Mouse (Mus musculus) cerebellum, adult 2 months (tissue): ENCODE measurements around the gene Rbfox1. TPM values are rescaled to one million over a fixed set of nuclear protein-coding genes. Genes with fewer than 3 reads are reported as not detected.

ENCODE experiments used
- DNase-seq, 2 experiments: peaks; one replicate each; pipeline ENCODE4 v3.0.0; 2021
- H3K27ac ChIP-seq: fragments of 200-500 bp; 2 replicates; pipeline ENCODE4 v1.5.1; 2012; ENCODE audit warnings: low read length, control low read depth, inconsistent platforms; ENCODE audit not compliant: insufficient read depth
- H3K27me3 ChIP-seq: fragments of 200-500 bp; 2 replicates; pipeline ENCODE4 v1.6.1; 2012; ENCODE audit warnings: inconsistent platforms, mild to moderate bottlenecking, low read length, moderate library complexity; ENCODE audit not compliant: control insufficient read depth, insufficient read depth
- H3K4me1 ChIP-seq: fragments of 200-500 bp; 2 replicates; pipeline ENCODE4 v1.6.1; 2011; ENCODE audit warnings: low read length; ENCODE audit not compliant: control insufficient read depth, insufficient read depth
- H3K4me3 ChIP-seq: fragments of 200-500 bp; replicated peaks from 2 replicates; pipeline ENCODE3; 2011; ENCODE audit warnings: mild to moderate bottlenecking, low read depth, low read length, control low read depth; ENCODE audit not compliant: insufficient read depth
- CTCF ChIP-seq: fragments of 200-500 bp; IDR thresholded peaks from 2 replicates; pipeline ENCODE4 v1.5.1; 2011; ENCODE audit warnings: low read depth, mild to moderate bottlenecking, control low read depth, low read length, moderate library complexity, borderline replicate concordance; ENCODE audit not compliant: insufficient read depth
- POLR2A ChIP-seq: fragments of 200-500 bp; IDR thresholded peaks from 2 replicates; pipeline ENCODE4 v1.6.1; 2011; ENCODE audit warnings: low read length, control low read depth, borderline replicate concordance; ENCODE audit not compliant: insufficient read depth
- WGBS: fragments of 180-500 bp; shearing (Covaris S2); methylation state at CpG from one replicate; pipeline ENCODE4 v1.1.7; 2018; 5-methylcytosine and 5-hydroxymethylcytosine counted together
- polyA plus RNA-seq: library from polyadenylated mRNA; depleted of rRNA; stranded (reverse); fragments of >200 nt; gene quantifications from 2 replicates; pipeline ENCODE4 v1.2.3, GENCODE M21; 2012

Gene Rbfox1
- polyA plus RNA-seq, 1 experiment: 132 TPM

- Histone ChIP-seq H3K27me3 (no peaks in the 10 kb centered on the region), H3K4me1 (peaks cover 34% of the 10 kb centered on the region), H3K27ac (peak overlapping the region; percentile 48; the same call in 1 of the 2 replicates), H3K4me3 (no peak overlapping the region)
- WGBS: 16% methylated on average over 1 of the region's 1 CpGs
- TF ChIP-seq CTCF: no peak
- TF ChIP-seq POLR2A: no peak
- DNase-seq: peak; percentile 55 to 82
Observed at GRCm38 (mm10) chr16:7102486-7102885, 1217.3 kb downstream of the Rbfox1 start.

DNA sequence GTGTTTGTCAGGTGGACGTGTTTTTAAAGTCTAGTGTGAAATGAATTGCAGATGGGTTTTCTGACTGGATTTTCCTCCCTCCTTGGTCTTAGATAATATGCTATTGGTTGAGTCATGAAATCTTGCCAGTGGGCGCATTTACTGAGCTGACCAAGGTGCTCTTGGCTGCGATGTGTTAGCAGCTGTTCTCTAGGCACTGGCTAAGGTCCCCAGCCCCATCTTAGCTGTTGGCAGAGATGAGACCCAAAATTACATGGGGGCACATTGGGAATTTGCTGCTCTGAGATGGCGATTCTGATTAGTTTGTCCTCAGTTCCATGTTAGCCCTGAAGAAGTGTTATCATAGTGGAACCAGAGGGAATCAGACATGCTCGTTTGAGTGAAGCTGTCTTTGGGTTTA is 1218.1 kb downstream of the Rbfox1 start:
- H3K4me3 ChIP-seq: no peak overlapping the region
- TF ChIP-seq CTCF (no peak), POLR2A (no peak)
- no peaks in the 10 kb centered on the region for H3K27me3 ChIP-seq
- H3K4me1 ChIP-seq: peaks cover 26% of the 10 kb centered on the region
- DNase-seq: no peak
- H3K27ac ChIP-seq: peak overlapping the region; percentile 34; the same call in 1 of the 2 replicates
- WGBS: 52% methylated on average over 5 of the region's 5 CpGs

DNA sequence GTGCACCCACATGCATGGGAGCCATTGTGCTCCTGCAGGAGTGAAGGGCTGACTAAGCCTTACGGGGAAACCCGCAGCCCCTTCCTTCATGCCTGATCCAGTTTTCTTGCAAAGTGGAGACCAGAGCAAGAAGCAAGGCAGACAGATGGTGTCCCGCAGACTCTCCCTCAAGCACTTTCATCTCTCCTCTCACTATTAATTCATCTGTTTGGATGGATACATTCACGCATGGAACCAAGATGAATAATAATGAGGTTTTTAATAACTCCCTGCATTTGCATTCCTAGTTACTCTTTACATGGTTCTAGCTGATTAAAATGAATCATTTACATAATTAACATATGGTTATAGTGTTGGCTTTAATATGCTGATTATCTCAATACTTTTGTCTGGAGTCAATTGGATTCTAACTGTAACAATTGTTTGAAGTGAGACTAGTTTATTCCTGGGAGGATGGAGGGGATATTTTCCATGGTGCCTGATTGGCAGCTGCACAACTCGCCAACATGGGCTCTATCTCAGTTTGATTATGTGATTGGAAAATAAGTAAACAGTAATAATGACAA is 1221.4 kb downstream of the Rbfox1 start:
- H3K27me3 ChIP-seq: no peaks in the 10 kb centered on the region
- peaks cover 16% of the 10 kb centered on the region for H3K4me1 ChIP-seq
- H3K4me3 ChIP-seq: no peak overlapping the region
- WGBS: 52% methylated on average over 5 of the region's 5 CpGs
- no peak overlapping the region for H3K27ac ChIP-seq
- DNase-seq: no peak
- TF ChIP-seq POLR2A: no peak
- no peak for TF ChIP-seq CTCF

DNA sequence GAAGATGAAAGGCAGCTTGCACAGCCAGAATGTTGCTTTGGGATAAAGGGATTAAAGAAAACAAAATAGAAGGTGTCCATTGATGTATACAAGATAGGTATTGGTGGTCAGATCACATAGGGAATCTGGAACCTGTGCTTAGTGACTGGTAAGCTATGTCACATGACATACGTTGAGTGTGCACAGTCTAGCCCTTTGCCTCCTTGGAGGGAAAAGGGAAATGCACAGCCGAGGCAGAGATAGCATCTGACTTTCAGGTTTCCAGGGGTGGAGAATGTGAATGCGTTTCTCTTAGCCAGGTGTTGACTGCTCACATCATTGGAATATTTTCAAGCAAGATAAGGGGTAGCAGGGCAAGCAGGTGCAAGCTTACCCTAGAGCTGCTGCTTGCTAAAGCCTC is 1230.8 kb downstream of the Rbfox1 start:
- peak in 1 of 2 experiments; percentile 10 for DNase-seq
- H3K4me3 ChIP-seq: no peak overlapping the region
- WGBS: 83% methylated on average over 3 of the region's 3 CpGs
- H3K27me3 ChIP-seq: no peaks in the 10 kb centered on the region
- H3K27ac ChIP-seq: no peak overlapping the region
- TF ChIP-seq CTCF (no peak), POLR2A (no peak)
- peaks cover 5% of the 10 kb centered on the region; the same call in 1 of the 2 replicates for H3K4me1 ChIP-seq

GRCm38 (mm10) chr16:7129591-7129990 is 1244.4 kb downstream of the Rbfox1 start:
- H3K27ac ChIP-seq: no peak overlapping the region
- H3K4me1 ChIP-seq: peaks cover 37% of the 10 kb centered on the region
- no peak overlapping the region for H3K4me3 ChIP-seq
- TF ChIP-seq CTCF: no peak
- no peak for TF ChIP-seq POLR2A
- 45% methylated on average over 5 of the region's 5 CpGs for WGBS
- H3K27me3 ChIP-seq: no peaks in the 10 kb centered on the region
- DNase-seq: peak; percentile 25 to 42

DNA sequence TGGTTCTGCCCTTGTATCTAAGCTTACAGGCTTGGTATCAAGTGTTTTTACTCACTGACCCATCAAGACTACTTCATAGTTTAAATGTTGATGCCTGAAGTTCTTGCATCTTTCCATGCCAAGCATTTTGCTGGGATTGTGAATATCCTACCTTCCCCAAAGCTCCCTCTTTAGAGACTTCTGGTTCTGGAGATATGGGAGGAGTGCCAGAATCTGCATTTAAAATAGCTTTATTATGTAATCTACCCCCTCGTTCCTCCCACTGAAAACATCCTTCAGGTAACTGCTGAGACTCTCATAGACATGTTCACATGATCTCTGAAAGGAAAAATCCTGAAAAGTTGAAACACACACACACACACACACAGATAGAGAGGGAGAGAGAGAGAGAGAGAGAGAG is 1247.3 kb downstream of the Rbfox1 start:
- DNase-seq: peak; percentile 3 to 28
- whole genome bisulfite sequencing: 10% methylated on average over 1 of the region's 1 CpGs
- Histone ChIP-seq H3K4me3 (no peak overlapping the region), H3K27ac (no peak overlapping the region), H3K4me1 (peaks cover 19% of the 10 kb centered on the region), H3K27me3 (no peaks in the 10 kb centered on the region)
- TF ChIP-seq CTCF (no peak), POLR2A (no peak)

GRCm38 (mm10) chr16:7136971-7137370 is 1251.8 kb downstream of the Rbfox1 start:
- Histone ChIP-seq H3K4me1 (peaks cover 17% of the 10 kb centered on the region; the same call in 1 of the 2 replicates), H3K27ac (no peak overlapping the region)
- WGBS: 15% methylated on average over 1 of the region's 1 CpGs

DNA sequence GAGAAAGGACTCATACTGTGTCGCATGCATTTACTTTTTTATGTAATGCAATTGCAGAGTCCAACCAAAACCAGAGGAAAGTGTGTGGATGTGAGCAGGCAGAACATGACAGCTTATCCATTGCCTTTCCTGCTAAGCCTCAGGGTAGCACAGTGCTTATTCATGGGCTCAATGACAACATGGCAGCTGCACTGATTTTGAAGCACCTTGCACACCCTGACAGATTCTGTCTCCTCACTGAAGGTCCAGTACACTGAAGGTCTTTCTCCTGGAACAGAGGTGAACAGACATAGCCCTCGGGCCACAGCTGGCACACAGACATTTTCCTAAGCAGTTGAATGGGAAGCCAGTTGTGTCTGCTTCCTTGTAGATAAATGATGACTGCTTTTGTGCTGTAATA is 1254.3 kb downstream of the Rbfox1 start:
- peak in 1 of 2 experiments; percentile 5 for DNase-seq
- no peak for TF ChIP-seq POLR2A
- no peak for TF ChIP-seq CTCF
- H3K4me1 ChIP-seq: peaks cover 9% of the 10 kb centered on the region; the same call in 1 of the 2 replicates
- H3K27ac ChIP-seq: no peak overlapping the region
- WGBS: 97% methylated on average over 2 of the region's 2 CpGs
- H3K4me3 ChIP-seq: no peak overlapping the region
- no peaks in the 10 kb centered on the region for H3K27me3 ChIP-seq

More at GRCm38 (mm10) chr16:7136971-7137370, 1251.8 kb downstream of the Rbfox1 start:
- H3K27me3 ChIP-seq: no peaks in the 10 kb centered on the region
- TF ChIP-seq POLR2A (no peak), CTCF (peak; percentile 11; the same call in 1 of the 2 replicates)
- peak in 1 of 2 experiments; percentile 21 for DNase-seq
- no peak overlapping the region for H3K4me3 ChIP-seq
